Mouse (Mus musculus) embryonic fibroblast, embryonic 13.5 days (primary cell): ENCODE data around the gene Gm33543.

ENCODE experiments used
- CTCF ChIP-seq: IDR thresholded peaks from 2 replicates; pipeline ENCODE4 v1.5.1; 2011; ENCODE audit warnings: mild to moderate bottlenecking, control low read depth, low read length, moderate library complexity, borderline replicate concordance; ENCODE audit not compliant: insufficient read depth
- POLR2A ChIP-seq: IDR thresholded peaks from 2 replicates; pipeline ENCODE4 v1.6.1; 2011; ENCODE audit warnings: low read depth, mild to moderate bottlenecking, control low read depth, low read length, moderate library complexity

DNA sequence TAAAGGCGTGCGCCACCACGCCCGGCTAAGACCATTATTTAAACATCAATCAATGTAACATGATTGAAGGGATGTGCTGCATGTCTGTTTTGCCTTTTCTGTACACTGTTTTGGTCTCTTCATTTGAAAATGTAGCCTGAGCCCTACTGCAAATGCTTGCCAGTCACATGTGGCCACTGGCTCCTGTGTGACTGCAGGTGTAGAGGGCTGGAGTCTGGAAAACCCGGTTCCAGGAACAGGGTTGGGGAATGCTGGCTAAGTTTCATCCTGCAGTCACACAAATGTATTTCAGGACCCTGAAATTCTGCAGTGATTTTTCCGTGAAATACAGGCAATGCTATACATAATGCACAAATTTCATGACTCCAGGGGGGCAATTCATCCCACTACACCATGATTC lies 12.7 kb upstream of the Gm33543 start:
- TF ChIP-seq CTCF (no peak), POLR2A (no peak)
